Mouse (Mus musculus): ENCODE measurements around the gene Klhdc7b. TPM values are rescaled to one million over a fixed set of nuclear protein-coding genes. Genes with fewer than 3 reads are reported as not detected.
"Not testable (repeated sequence)": the region's sequence is repeated elsewhere in the genome, so short reads cannot be mapped to it uniquely, and the experiment has no call there.

Gene Klhdc7b
- polyA plus RNA-seq, 1 experiment from 2014 or later, result not detected

DNA sequence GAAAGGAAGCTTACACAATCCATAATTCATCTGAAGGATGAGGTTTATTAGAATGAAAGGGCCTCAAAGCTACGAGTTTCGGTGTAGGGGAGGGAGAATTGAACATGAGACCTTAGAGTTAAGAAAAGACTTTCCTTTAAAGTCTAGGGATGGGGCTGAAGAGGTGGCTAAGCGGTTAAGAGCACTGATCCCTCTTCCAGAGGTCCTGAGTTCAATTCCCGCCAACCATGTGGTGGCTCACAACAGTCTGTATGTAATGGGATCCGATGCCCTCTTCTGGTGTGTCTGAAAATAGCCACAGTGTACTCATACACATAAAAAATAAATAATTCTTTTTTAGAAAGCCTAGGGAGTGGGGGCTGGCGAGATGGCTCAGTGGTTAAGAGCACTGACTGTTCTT lies 45.6 kb downstream of the Klhdc7b start:
- Histone ChIP-seq H3K4me2 (replicated peaks) (peak overlapping the region; percentile 88), H3K4me3 (peak overlapping the region; percentile 71), H3K9ac (peak overlapping the region; percentile 73), H3K36me3 (peaks cover 23% of the 10 kb centered on the region), H3K27ac (peak overlapping the region; percentile 94; the same call in 1 of the 2 replicates), H3K9me3 (no peaks in the 10 kb centered on the region), H3K4me1 (peaks cover 12% of the 10 kb centered on the region; the same call in 1 of the 2 replicates), H3K27me3 (replicated peaks) (no peaks in the 10 kb centered on the region)
- 49% methylated on average over 6 of the region's 6 CpGs for WGBS
- no peak for ATAC-seq (ENCODE audit: low FRiP score, low read depth)

GRCm38 (mm10) chr15:89430771-89431170 lies 46.1 kb downstream of the Klhdc7b start:
- WGBS, result 83% methylated on average over 9 of the region's 9 CpGs
- not testable (repeated sequence) for H3K4me3 ChIP-seq; H3K27ac ChIP-seq; H3K27me3 ChIP-seq (replicated peaks); H3K9ac ChIP-seq; ATAC-seq (ENCODE audit: low FRiP score, low read depth); H3K9me3 ChIP-seq
- Histone ChIP-seq H3K36me3 (peaks cover 21% of the 10 kb centered on the region), H3K4me1 (peaks cover 12% of the 10 kb centered on the region; the same call in 1 of the 2 replicates), H3K4me2 (replicated peaks) (peak overlapping the region; percentile 88; the same call in 1 of the 2 replicates)

GRCm38 (mm10) chr15:89431271-89431670 lies 46.6 kb downstream of the Klhdc7b start:
- H3K36me3 ChIP-seq, result peaks cover 16% of the 10 kb centered on the region
- H3K27me3 ChIP-seq (replicated peaks), result no peaks in the 10 kb centered on the region
- H3K4me3 ChIP-seq, result no peak overlapping the region
- H3K27ac ChIP-seq, result no peak overlapping the region
- H3K9ac ChIP-seq, result no peak overlapping the region
- H3K4me2 ChIP-seq (replicated peaks), result no peak overlapping the region
- peaks cover 12% of the 10 kb centered on the region; the same call in 1 of the 2 replicates for H3K4me1 ChIP-seq
- ATAC-seq (ENCODE audit: low FRiP score, low read depth), result no peak
- 89% methylated on average over 3 of the region's 3 CpGs for WGBS
- no peaks in the 10 kb centered on the region for H3K9me3 ChIP-seq

DNA sequence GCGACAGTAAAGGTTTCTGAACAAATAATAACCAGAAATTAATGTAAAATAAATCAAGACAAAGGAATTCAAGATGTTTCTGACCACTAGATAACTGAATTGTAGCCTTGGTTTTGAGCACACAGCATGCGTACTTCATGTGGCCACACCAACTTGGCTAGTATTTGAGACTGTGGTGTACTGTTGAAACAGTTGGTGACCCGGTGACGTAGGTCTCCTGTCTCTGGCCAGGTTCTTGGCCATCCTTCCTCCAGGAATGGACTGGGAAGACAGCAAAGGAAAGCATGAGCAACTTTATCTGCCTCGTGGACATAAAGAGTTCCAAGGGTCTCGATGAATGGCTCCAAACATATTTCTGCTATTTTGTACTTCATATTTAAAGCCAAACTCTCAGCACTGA lies 47.1 kb downstream of the Klhdc7b start:
- no peak overlapping the region for H3K4me2 ChIP-seq (replicated peaks)
- H3K4me1 ChIP-seq, result peaks cover 12% of the 10 kb centered on the region; the same call in 1 of the 2 replicates
- WGBS, result 93% methylated on average over 6 of the region's 6 CpGs
- H3K9me3 ChIP-seq, result no peaks in the 10 kb centered on the region
- no peaks in the 10 kb centered on the region for H3K27me3 ChIP-seq (replicated peaks)
- ATAC-seq (ENCODE audit: low FRiP score, low read depth), result no peak
- H3K36me3 ChIP-seq, result peaks cover 11% of the 10 kb centered on the region
- no peak overlapping the region for H3K27ac ChIP-seq
- H3K4me3 ChIP-seq, result no peak overlapping the region
- H3K9ac ChIP-seq, result no peak overlapping the region

GRCm38 (mm10) chr15:89432946-89433345 lies 48.2 kb downstream of the Klhdc7b start:
- H3K4me1 ChIP-seq, result peaks cover 12% of the 10 kb centered on the region; the same call in 1 of the 2 replicates
- 82% methylated on average over 4 of the region's 4 CpGs for WGBS
- ATAC-seq (ENCODE audit: low FRiP score, low read depth), result no peak

GRCm38 (mm10) chr15:89434136-89434535 lies 49.4 kb downstream of the Klhdc7b start:
- Histone ChIP-seq H3K27ac (no peak overlapping the region), H3K9ac (no peak overlapping the region), H3K9me3 (no peaks in the 10 kb centered on the region), H3K36me3 (no peaks in the 10 kb centered on the region), H3K4me1 (0 out of 2 replicates have a peak, but pooled peaks cover 3% of the 10 kb centered on the region), H3K4me3 (no peak overlapping the region), H3K4me2 (replicated peaks) (no peak overlapping the region), H3K27me3 (replicated peaks) (no peaks in the 10 kb centered on the region)
- ATAC-seq (ENCODE audit: low FRiP score, low read depth), result no peak
- WGBS, result 78% methylated on average over 3 of the region's 3 CpGs

More at GRCm38 (mm10) chr15:89432946-89433345, 48.2 kb downstream of the Klhdc7b start:
- Histone ChIP-seq H3K36me3 (no peaks in the 10 kb centered on the region), H3K27me3 (replicated peaks) (no peaks in the 10 kb centered on the region), H3K9me3 (no peaks in the 10 kb centered on the region), H3K27ac (no peak overlapping the region), H3K9ac (no peak overlapping the region), H3K4me2 (replicated peaks) (no peak overlapping the region), H3K4me3 (no peak overlapping the region)

DNA sequence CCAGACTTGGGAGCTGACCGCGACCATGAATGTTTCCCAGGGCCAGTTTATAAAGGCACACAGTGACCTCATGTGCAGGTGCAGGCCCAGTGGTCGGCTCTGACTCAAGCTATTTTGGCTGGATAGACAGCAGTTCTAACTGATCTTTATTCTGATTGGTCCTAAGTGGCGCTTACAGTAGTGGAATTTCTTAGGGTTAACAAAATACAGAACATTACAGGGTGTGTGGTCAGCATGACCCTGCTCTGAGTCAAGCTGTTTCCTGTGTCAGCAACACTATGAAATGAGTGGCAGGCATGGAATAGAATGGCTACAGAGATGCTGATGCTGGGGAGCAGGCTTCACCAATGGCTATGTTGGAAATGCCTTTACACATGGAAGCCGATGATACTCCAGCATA lies 51.2 kb downstream of the Klhdc7b start:
- Histone ChIP-seq H3K9ac (no peak overlapping the region), H3K4me3 (no peak overlapping the region), H3K9me3 (no peaks in the 10 kb centered on the region), H3K27me3 (replicated peaks) (no peaks in the 10 kb centered on the region), H3K27ac (no peak overlapping the region), H3K4me2 (replicated peaks) (no peak overlapping the region), H3K36me3 (no peaks in the 10 kb centered on the region), H3K4me1 (no peaks in the 10 kb centered on the region)
- no peak for ATAC-seq (ENCODE audit: low FRiP score, low read depth)
- 89% methylated on average over 5 of the region's 5 CpGs for WGBS

Other genes with a start within 250 kb of the Klhdc7b start
- 11.7 and 13.4 TPM in 2 replicates for gene Mapk12, start 244.2 kb upstream of the Klhdc7b start, polyA plus RNA-seq (2016; fragmentation: Nextera tagmentation; extraction: Ambion mirVana)
- gene Mapk11, start 235.3 kb upstream of the Klhdc7b start, polyA plus RNA-seq (2016; fragmentation: Nextera tagmentation; extraction: Ambion mirVana), result 45.7 and 46.6 TPM in 2 replicates
- gene Plxnb2, start 204.1 kb upstream of the Klhdc7b start, polyA plus RNA-seq (2016; fragmentation: Nextera tagmentation; extraction: Ambion mirVana), result 123 and 126 TPM in 2 replicates
- 55.5 and 62.6 TPM in 2 replicates for gene Dennd6b, start 188.4 kb upstream of the Klhdc7b start, polyA plus RNA-seq (2016; fragmentation: Nextera tagmentation; extraction: Ambion mirVana)
- 56.9 and 69.7 TPM in 2 replicates for gene Ppp6r2, start 173.4 kb upstream of the Klhdc7b start, polyA plus RNA-seq (2016; fragmentation: Nextera tagmentation; extraction: Ambion mirVana)
- 88.9 and 90.5 TPM in 2 replicates for gene Sbf1, start 69.6 kb upstream of the Klhdc7b start, polyA plus RNA-seq (2016; fragmentation: Nextera tagmentation; extraction: Ambion mirVana)
- gene Adm2, start 62.2 kb upstream of the Klhdc7b start, polyA plus RNA-seq (2016; fragmentation: Nextera tagmentation; extraction: Ambion mirVana), result not detected in 2 replicates
- gene Miox, start 50.5 kb upstream of the Klhdc7b start, polyA plus RNA-seq (2016; fragmentation: Nextera tagmentation; extraction: Ambion mirVana), result not detected in 2 replicates
- gene Lmf2, start 29.3 kb upstream of the Klhdc7b start, polyA plus RNA-seq (2016; fragmentation: Nextera tagmentation; extraction: Ambion mirVana), result 38.8 and 42.2 TPM in 2 replicates
- gene Ncaph2, start 29.2 kb upstream of the Klhdc7b start, polyA plus RNA-seq (2016; fragmentation: Nextera tagmentation; extraction: Ambion mirVana), result 133 and 139 TPM in 2 replicates
- 7.8 and 8.8 TPM in 2 replicates for gene Sco2, start 11.1 kb upstream of the Klhdc7b start, polyA plus RNA-seq (2016; fragmentation: Nextera tagmentation; extraction: Ambion mirVana)
- gene Tymp, start 7.9 kb upstream of the Klhdc7b start, polyA plus RNA-seq (2016; fragmentation: Nextera tagmentation; extraction: Ambion mirVana), result 1.6 and 1.7 TPM in 2 replicates
- gene Odf3b, start 5.6 kb upstream of the Klhdc7b start, polyA plus RNA-seq (2016; fragmentation: Nextera tagmentation; extraction: Ambion mirVana), result 0.30 and 0.54 TPM in 2 replicates
- gene Syce3, start 25.6 kb downstream of the Klhdc7b start, polyA plus RNA-seq (2016; fragmentation: Nextera tagmentation; extraction: Ambion mirVana), result not detected in 2 replicates
- 0.85 and 1.4 TPM in 2 replicates for gene Cpt1b, start 40.9 kb downstream of the Klhdc7b start, polyA plus RNA-seq (2016; fragmentation: Nextera tagmentation; extraction: Ambion mirVana)
- 5.2 and 5.3 TPM in 2 replicates for gene C730034F03Rik, start 44.7 kb downstream of the Klhdc7b start, polyA plus RNA-seq (2016; fragmentation: Nextera tagmentation; extraction: Ambion mirVana)
- not detected in 2 replicates for gene Gm44502, start 44.8 kb downstream of the Klhdc7b start, polyA plus RNA-seq (2016; fragmentation: Nextera tagmentation; extraction: Ambion mirVana)
- 79.3 and 80.1 TPM in 2 replicates for gene Chkb, start 45.0 kb downstream of the Klhdc7b start, polyA plus RNA-seq (2016; fragmentation: Nextera tagmentation; extraction: Ambion mirVana)
- gene Mapk8ip2, start 69.0 kb downstream of the Klhdc7b start, polyA plus RNA-seq (2016; fragmentation: Nextera tagmentation; extraction: Ambion mirVana), result 61.7 and 62.5 TPM in 2 replicates
- 15.4 and 15.6 TPM in 2 replicates for gene Arsa, start 92.5 kb downstream of the Klhdc7b start, polyA plus RNA-seq (2016; fragmentation: Nextera tagmentation; extraction: Ambion mirVana)
- gene Shank3, start 114.7 kb downstream of the Klhdc7b start, polyA plus RNA-seq (2016; fragmentation: Nextera tagmentation; extraction: Ambion mirVana), result 4.8 and 7.1 TPM in 2 replicates
- gene Acr, start 183.4 kb downstream of the Klhdc7b start, polyA plus RNA-seq (2016; fragmentation: Nextera tagmentation; extraction: Ambion mirVana), result 1.0 TPM in 2 replicates
- gene Rabl2, start 207.0 kb downstream of the Klhdc7b start, polyA plus RNA-seq (2016; fragmentation: Nextera tagmentation; extraction: Ambion mirVana), result 74.7 and 82.9 TPM in 2 replicates